Mouse (Mus musculus) stomach, embryonic 14.5 days (tissue): ENCODE data around the gene Fam120a. TPM values are rescaled to one million over a fixed set of nuclear protein-coding genes. Genes with fewer than 3 reads are reported as not detected.

ENCODE experiments used
- ATAC-seq: fragments of 200-750 bp; cut with Nextera tagmentation; 2 replicates; pipeline ENCODE4 v1.8.0; 2017; ENCODE audit warnings: low read depth, moderate TSS enrichment; ENCODE audit not compliant: insufficient number of reproducible peaks, insufficient read depth, low FRiP score
- H3K27ac ChIP-seq: fragments of 300-500 bp; sonication (generic); 2 replicates; pipeline ENCODE4 v1.5.1; 2014; ENCODE audit warnings: mild to moderate bottlenecking, low read length, moderate library complexity, mixed read lengths
- H3K27me3 ChIP-seq: fragments of 300-500 bp; sonication (generic); 2 replicates; pipeline ENCODE4 v1.6.1; 2014; ENCODE audit warnings: low read length, control low read depth, mixed read lengths; ENCODE audit not compliant: control insufficient read depth, insufficient read depth
- H3K36me3 ChIP-seq: fragments of 300-500 bp; sonication (generic); 2 replicates; pipeline ENCODE4 v1.6.1; 2014; ENCODE audit warnings: mild to moderate bottlenecking, control low read depth, low read length, moderate library complexity, mixed read lengths; ENCODE audit not compliant: control insufficient read depth, insufficient read depth
- H3K4me1 ChIP-seq: fragments of 300-500 bp; sonication (generic); 2 replicates; pipeline ENCODE4 v1.6.1; 2014; ENCODE audit warnings: low read length, control low read depth, mixed read lengths; ENCODE audit not compliant: control insufficient read depth, insufficient read depth
- H3K4me2 ChIP-seq: fragments of 300-500 bp; sonication (generic); replicated peaks from 2 replicates; pipeline ENCODE4 v1.6.1; 2014; ENCODE audit warnings: low read depth, low read length, control low read depth
- H3K4me3 ChIP-seq: fragments of 300-500 bp; sonication (generic); 2 replicates; pipeline ENCODE4 v1.5.1; 2014; ENCODE audit warnings: low read depth, low read length, control low read depth
- H3K9ac ChIP-seq: fragments of 300-500 bp; sonication (generic); replicated peaks from 2 replicates; pipeline ENCODE4 v1.6.1; 2014; ENCODE audit warnings: low read depth, mild to moderate bottlenecking, control low read depth, low read length, moderate library complexity, mixed read lengths
- H3K9me3 ChIP-seq: fragments of 300-500 bp; sonication (generic); 2 replicates; pipeline ENCODE4 v1.6.1; 2016; ENCODE audit warnings: low read depth, low read length, control low read depth; ENCODE audit not compliant: control insufficient read depth
- WGBS: fragments of 180-500 bp; shearing (Covaris S2); extraction: QIAGEN DNeasy Blood & Tissue Kit; methylation state at CpG from one replicate; pipeline ENCODE4 v1.1.7; 2014; 5-methylcytosine and 5-hydroxymethylcytosine counted together
- polyA plus RNA-seq: library from polyadenylated mRNA; unstranded; fragments of >200 nt; fragmentation: Nextera tagmentation; extraction: Ambion mirVana; gene quantifications from 2 replicates; pipeline ENCODE4 v1.2.1, GENCODE M21; 2014

Gene Fam120a
- polyA plus RNA-seq, 1 experiment from 2014 or later: 47.3 TPM

DNA sequence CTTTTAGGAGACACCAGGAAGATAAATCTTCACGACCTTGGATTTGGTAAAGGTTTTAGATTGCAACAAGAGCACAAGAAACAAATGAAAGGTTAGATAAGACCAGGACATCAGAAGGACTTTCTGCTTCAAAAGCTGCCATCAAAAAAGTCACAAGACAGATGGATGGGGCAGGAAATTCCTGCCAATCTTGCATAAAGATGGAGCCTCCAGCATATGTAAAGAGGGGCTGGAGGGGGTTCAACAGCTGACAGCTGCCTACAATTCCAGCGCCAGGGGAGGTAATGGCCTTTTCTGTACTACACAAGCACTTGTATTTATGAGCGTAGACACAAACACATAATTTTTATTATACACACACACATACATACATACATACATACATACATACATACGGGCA is 138.0 kb downstream of the Fam120a start:
- no peak for ATAC-seq
- no peak overlapping the region for H3K4me2 ChIP-seq
- peaks cover 61% of the 10 kb centered on the region for H3K36me3 ChIP-seq
- H3K9me3 ChIP-seq: no peaks in the 10 kb centered on the region
- H3K27me3 ChIP-seq: no peaks in the 10 kb centered on the region
- H3K4me3 ChIP-seq: no peak overlapping the region
- no peaks in the 10 kb centered on the region for H3K4me1 ChIP-seq
- WGBS: 87% methylated on average over 4 of the region's 4 CpGs
- H3K9ac ChIP-seq: no peak overlapping the region
- no peak overlapping the region for H3K27ac ChIP-seq

Other genes starting within 250 kb of the Fam120a start
- gene Phf2, start 96.9 kb downstream of the Fam120a start, polyA plus RNA-seq: 11.6 and 12.7 TPM in 2 replicates
- 4.2 and 4.4 TPM in 2 replicates for gene Wnk2, start 180.0 kb upstream of the Fam120a start, polyA plus RNA-seq
- 48.8 and 54.5 TPM in 2 replicates for gene Ninj1, start 219.5 kb upstream of the Fam120a start, polyA plus RNA-seq
- 48.5 and 57.0 TPM in 2 replicates for gene Card19, start 248.0 kb upstream of the Fam120a start, polyA plus RNA-seq